Mouse (Mus musculus) embryonic fibroblast, embryonic 13.5 days (primary cell): ENCODE measurements around the gene Tec. TPM values are rescaled to one million over a fixed set of nuclear protein-coding genes. Genes with fewer than 3 reads are reported as not detected.
"Not testable (repeated sequence)": the region's sequence is repeated elsewhere in the genome, so short reads cannot be mapped to it uniquely, and the experiment has no call there.

Experiments
- H3K27ac ChIP-seq: 2 replicates; pipeline ENCODE4 v1.5.1; 2012; ENCODE audit warnings: low read length, control low read depth, inconsistent platforms; ENCODE audit not compliant: insufficient read depth
- H3K4me1 ChIP-seq: 2 replicates; pipeline ENCODE4 v1.6.1; 2011; ENCODE audit warnings: low read length; ENCODE audit not compliant: control insufficient read depth, insufficient read depth
- H3K4me3 ChIP-seq: 2 replicates; pipeline ENCODE4 v1.5.1; 2011; ENCODE audit warnings: mild to moderate bottlenecking, control low read depth, low read length; ENCODE audit not compliant: insufficient read depth
- CTCF ChIP-seq: IDR thresholded peaks from 2 replicates; pipeline ENCODE4 v1.5.1; 2011; ENCODE audit warnings: mild to moderate bottlenecking, control low read depth, low read length, moderate library complexity, borderline replicate concordance; ENCODE audit not compliant: insufficient read depth
- POLR2A ChIP-seq: IDR thresholded peaks from 2 replicates; pipeline ENCODE4 v1.6.1; 2011; ENCODE audit warnings: low read depth, mild to moderate bottlenecking, control low read depth, low read length, moderate library complexity
- polyA plus RNA-seq: library from polyadenylated mRNA; stranded (reverse); fragments of >200 nt; gene quantifications from 2 replicates; pipeline ENCODE4 v1.2.4, GENCODE M21; 2011; ENCODE audit warnings: low read depth; ENCODE audit not compliant: missing spikeins, insufficient read length

Gene Tec
- polyA plus RNA-seq, 1 experiment = 9.4 TPM

DNA sequence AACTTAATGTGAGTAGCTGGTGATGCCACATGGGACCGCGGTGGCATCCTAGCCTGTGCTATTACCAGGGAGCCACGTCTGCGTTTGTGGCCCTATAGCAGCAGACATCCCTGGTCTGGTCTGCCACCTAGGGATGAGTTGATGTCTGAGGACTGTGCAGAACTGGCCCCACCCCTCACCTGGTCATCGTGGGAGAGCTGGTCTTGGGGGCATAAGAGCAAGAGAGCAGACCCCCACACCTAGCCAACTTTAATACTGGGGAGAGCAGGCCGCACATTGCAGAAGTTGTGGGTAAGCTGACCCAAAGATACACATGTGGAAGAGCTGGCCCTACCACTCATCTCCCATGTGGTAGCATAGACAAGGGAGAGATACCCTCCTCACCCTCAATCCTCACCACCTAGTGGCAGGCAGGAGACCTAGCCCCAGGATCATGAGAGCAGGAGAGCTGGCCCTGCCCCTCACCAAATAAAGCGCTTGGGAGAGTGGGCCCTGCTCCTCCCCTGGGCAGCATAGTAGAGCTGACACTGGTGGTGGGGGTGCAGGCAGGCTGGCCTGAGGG, 38.7 kb downstream of the Tec start:
- Histone ChIP-seq H3K4me3 (no peak overlapping the region), H3K4me1 (no peaks in the 10 kb centered on the region), H3K27ac (no peak overlapping the region)
- no peak for TF ChIP-seq POLR2A
- TF ChIP-seq CTCF = no peak

GRCm38 (mm10) chr5:72828401-72828800, 39.9 kb downstream of the Tec start:
- TF ChIP-seq POLR2A (no peak), CTCF (no peak)
- H3K4me1 ChIP-seq = no peaks in the 10 kb centered on the region
- no peak overlapping the region for H3K4me3 ChIP-seq
- H3K27ac ChIP-seq = no peak overlapping the region

DNA sequence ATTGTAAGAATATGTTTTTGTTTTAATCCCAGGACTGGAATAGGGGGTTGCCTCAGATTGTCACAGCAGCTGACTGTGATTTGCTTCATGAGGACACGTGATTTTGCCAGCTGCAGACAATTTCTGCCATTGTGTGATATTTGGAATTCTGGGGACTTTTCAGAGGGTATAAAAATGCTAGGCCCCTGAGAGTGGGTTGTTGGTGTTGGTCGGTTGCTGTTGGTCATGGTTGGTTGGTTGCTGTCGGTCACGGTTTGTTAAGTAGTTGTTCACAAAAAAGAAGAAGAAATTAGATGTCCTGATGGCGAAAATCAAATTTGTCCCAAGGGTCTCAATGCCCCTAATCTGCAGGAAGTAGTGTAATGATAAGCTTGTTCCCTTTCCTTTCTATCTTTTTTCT, 40.8 kb downstream of the Tec start:
- no peak overlapping the region for H3K4me3 ChIP-seq
- no peak overlapping the region for H3K27ac ChIP-seq
- no peaks in the 10 kb centered on the region for H3K4me1 ChIP-seq
- no peak for TF ChIP-seq CTCF

GRCm38 (mm10) chr5:72826445-72826844, 41.8 kb downstream of the Tec start:
- TF ChIP-seq CTCF (no peak), POLR2A (no peak)
- H3K27ac ChIP-seq = no peak overlapping the region
- no peaks in the 10 kb centered on the region for H3K4me1 ChIP-seq
- H3K4me3 ChIP-seq = no peak overlapping the region

DNA sequence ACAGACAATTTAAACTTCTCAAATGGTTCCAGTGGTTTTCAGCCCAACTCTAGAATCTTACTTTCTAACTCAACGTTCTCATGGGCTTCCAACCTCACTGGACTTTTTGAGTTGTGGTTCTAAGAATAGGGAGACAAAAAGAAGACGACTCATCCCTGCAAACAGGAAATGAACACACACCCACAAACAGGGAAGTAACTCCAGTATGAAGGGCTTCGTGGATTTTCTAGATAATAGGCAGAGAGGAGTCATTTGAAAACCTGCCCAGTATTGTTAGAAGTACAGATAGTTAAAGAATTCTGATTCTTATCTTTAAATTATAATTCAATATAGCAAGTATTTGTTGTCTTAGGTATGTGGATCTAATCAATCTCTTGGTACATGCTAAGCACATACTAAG, 47.6 kb downstream of the Tec start:
- Histone ChIP-seq H3K4me3 (no peak overlapping the region), H3K4me1 (peaks cover 13% of the 10 kb centered on the region), H3K27ac (no peak overlapping the region)
- TF ChIP-seq POLR2A (no peak), CTCF (no peak)

- H3K4me1 ChIP-seq = peaks cover 13% of the 10 kb centered on the region
- no peak overlapping the region for H3K27ac ChIP-seq
- H3K4me3 ChIP-seq = no peak overlapping the region
- TF ChIP-seq CTCF (no peak), POLR2A (no peak)
Observed at GRCm38 (mm10) chr5:72820036-72820640, 48.1 kb downstream of the Tec start.

DNA sequence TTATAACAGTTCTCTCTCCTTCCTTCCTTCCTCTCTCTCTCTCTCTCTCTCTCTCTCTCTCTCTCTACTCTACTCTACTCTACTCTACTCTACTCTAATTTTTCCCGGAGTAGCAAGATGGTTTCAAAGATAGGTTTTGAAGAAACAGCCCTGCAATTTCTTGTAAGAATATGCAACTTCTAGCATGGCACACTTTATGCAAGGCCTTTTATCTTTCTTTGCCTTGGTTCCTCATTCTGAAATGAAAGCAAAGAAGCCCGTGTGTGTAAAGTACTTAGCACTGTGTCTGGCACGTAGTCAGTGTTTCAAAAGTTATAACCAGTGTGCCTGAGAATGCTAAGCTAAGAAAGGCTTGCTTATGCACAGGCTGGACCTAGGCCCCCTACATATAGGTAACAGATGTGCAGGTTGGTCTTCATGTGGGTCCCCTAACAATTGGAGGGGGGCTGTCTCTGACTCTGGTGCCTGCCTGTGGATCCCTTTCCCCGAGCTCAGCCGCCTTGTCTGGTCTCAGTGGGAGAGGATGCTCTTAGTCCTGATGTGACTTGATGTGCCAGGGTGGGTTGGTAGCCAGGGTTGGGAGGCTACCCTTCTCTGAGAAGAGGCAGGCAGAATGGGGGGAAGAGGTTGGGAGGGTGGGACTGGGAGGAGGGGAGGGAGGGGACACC, 49.6 kb downstream of the Tec start:
- Histone ChIP-seq H3K4me1 (peaks cover 13% of the 10 kb centered on the region), H3K27ac (no peak overlapping the region), H3K4me3 (no peak overlapping the region)
- TF ChIP-seq POLR2A (no peak), CTCF (no peak)

DNA sequence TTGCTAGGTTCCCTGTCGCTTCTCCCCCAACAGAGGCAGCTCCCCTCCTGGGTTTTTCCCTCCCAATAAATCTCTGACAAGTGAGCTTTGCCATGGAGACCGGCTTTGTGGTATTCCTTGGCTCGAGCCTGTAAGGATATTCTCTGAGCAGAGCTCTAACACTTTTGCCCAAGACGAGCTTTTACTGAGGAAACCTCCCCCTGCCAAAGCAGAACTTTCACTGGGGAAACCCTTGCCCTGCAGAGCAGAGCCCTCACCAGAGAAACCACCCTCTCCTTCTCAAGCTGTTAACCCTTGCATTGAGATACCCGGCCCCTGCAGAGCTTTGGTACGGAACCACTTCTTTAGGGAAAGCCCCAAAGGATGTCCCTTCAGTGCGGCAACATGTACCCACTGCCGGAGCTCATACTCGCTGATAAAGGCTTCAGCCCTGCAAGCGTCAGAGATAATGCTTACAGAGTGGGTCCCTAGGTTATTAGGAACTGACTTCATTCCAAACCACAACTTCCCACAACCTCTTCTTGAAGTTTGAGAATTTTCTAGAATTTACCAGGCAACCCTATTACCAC, 50.7 kb downstream of the Tec start:
- Histone ChIP-seq H3K27ac (no peak overlapping the region), H3K4me3 (no peak overlapping the region), H3K4me1 (peaks cover 13% of the 10 kb centered on the region)
- TF ChIP-seq CTCF (no peak), POLR2A (no peak)

DNA sequence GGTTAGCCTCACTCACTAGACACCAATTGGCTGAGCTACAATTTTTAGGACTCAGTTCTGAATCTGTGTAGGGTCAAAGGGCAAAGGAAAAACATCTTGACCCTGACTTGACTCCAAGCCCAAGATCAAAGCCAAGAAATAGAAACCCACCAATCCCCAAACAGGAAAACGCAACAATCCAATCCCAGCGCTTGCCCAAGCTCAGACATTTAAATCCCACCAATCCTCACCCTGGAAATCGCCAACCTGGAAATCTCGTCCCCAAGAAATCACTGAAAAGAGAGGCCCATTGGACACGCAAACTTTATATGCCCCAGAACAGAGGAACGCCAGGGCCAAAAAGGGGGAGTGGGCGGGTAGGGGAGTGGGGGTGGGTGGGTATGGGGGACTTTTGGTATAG, 51.3 kb downstream of the Tec start:
- H3K4me3 ChIP-seq, H3K27ac ChIP-seq: not testable (repeated sequence)
- peaks cover 13% of the 10 kb centered on the region for H3K4me1 ChIP-seq

DNA sequence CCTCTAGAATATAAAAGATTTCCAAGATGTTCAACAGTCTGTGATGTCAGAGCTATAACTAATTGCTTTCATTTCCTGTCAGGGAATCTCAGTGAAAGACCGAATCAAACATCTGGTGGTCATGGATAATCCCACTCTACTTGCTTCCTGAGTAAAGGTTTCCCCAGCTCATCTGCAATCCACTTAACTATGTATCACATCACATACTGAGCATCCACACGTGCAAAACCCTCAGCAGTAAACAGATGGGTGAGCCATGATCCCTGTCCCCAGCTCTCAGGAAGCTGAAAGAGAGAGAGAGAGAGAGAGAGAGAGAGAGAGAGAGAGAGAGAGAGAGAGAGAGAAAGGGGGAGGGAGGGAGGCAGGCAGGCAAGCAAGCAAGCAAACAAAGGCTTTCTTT, 51.8 kb downstream of the Tec start:
- Histone ChIP-seq H3K4me3 (no peak overlapping the region), H3K4me1 (peaks cover 13% of the 10 kb centered on the region), H3K27ac (no peak overlapping the region)
- no peak for TF ChIP-seq CTCF
- no peak for TF ChIP-seq POLR2A
